Mouse (Mus musculus) C2C12 (cell line): Measurements from ENCODE around the gene Sh3pxd2a.

Experiments
- CEBPB ChIP-seq: IDR thresholded peaks from one replicate; pipeline ENCODE4 v1.6.1; 2011; ENCODE audit warnings: low read depth, mild to moderate bottlenecking, control low read depth, moderate library complexity
- CTCF ChIP-seq: IDR thresholded peaks from one replicate; pipeline ENCODE4 v1.5.1; 2011; ENCODE audit not compliant: control insufficient read depth, insufficient read depth, insufficient read length
- MYOD1 ChIP-seq: IDR thresholded peaks from one replicate; pipeline ENCODE4 v1.6.1; 2011; ENCODE audit warnings: low read depth; ENCODE audit not compliant: control insufficient read depth, insufficient read length

DNA sequence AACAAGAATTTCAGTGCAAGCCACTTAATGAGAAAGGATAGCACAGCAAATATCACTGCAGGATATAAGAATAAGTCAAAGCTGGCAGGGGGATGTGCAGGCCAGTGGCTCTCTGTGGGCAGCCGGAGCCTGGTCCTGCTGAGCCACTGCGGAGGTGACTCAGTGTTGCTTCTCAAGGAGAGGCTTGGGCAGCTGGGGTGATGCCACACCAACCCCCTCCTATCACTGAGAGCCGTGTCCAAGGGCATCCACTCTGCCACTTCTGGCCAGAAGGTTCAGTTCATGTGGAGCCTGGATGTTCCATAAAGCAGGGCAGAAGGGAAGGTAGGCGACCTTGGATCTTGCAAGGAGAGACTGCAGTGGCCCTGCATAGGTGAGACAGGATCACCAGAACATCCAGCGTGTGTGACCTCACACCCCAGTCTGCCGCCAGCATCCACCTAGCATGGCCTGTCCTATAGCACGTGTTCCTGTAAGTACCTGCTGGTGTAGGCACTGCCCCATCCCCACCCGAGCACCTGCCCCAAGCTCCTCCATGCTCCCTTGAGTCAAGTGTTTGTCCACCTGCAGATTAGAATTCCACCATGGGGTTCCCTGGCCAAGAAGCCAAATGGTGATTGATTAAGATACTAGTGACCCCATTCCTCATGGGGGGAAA lies 89.2 kb downstream of the Sh3pxd2a start:
- no peak for TF ChIP-seq CTCF
- no peak for TF ChIP-seq CEBPB
- no peak for TF ChIP-seq MYOD1
